Mouse (Mus musculus): Measurements from ENCODE around the gene Celf2. TPM values are rescaled to one million over a fixed set of nuclear protein-coding genes. Genes with fewer than 3 reads are reported as not detected.

The Celf2 gene
- polyA plus RNA-seq, 1 experiment = 8.9 TPM

DNA sequence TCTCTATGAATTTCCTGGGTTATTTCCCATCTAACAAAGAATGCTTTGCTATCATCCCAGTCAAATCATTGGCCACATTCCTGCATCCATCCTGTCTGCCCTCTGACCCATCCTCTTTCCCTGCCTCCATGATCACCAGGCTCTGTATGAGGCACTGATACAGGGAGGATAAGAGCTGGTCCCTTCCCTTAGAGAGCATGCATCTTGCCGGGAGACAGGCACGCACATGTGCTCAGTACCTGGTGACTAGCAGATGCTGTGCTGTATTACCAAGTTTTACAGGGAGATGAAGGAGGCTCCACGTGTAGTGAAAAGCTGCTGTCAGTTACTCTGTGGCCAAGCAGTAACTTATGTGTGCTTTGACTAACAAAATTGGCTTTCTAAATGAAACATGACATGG lies 972.0 kb downstream of the Celf2 start:
- Histone ChIP-seq H3K4me3 (ENCODE audit: low read depth, low read length) (no peak overlapping the region), H3K4me1 (ENCODE audit: control insufficient read depth, insufficient read depth, insufficient read length, low read length) (no peaks in the 10 kb centered on the region), H3K27ac (ENCODE audit: insufficient read depth, low read depth, low read length) (no peak overlapping the region), H3K36me3 (ENCODE audit: control insufficient read depth, insufficient read depth, low read length) (no peaks in the 10 kb centered on the region), H3K27me3 (ENCODE audit: control insufficient read depth, insufficient read depth, low read length) (no peaks in the 10 kb centered on the region)
- 84% methylated on average over 3 of the region's 3 CpGs for WGBS
- TF ChIP-seq CTCF (IDR thresholded peaks at IDR 0.05; ENCODE audit: extremely low read depth, insufficient read length, insufficient replicate concordance, low read depth, low read length) = no peak
- no peak for TF ChIP-seq POLR2A (IDR thresholded peaks at IDR 0.05; ENCODE audit: low read depth, low read length)

DNA sequence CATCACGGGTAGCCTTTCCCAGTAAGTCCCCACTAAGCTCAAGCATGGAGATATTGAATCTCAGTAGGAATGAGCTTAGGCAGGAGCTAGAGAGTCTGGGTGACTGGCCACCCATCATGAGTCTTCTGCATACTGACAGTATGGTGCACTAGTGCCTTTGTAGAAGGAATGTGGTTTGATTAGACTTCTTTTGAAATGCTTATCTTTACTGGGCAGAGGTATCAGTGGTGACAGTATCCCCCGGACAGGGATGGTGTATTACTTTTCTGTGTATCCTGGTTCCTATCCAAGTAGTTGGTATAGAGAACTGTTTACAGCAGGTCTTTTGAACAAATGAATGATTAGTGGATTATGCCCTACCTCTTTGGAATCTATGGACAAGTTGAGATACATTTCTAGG lies 973.0 kb downstream of the Celf2 start:
- Histone ChIP-seq H3K4me1 (ENCODE audit: control insufficient read depth, insufficient read depth, insufficient read length, low read length) (no peaks in the 10 kb centered on the region), H3K27ac (ENCODE audit: insufficient read depth, low read depth, low read length) (no peak overlapping the region), H3K4me3 (ENCODE audit: low read depth, low read length) (no peak overlapping the region), H3K36me3 (ENCODE audit: control insufficient read depth, insufficient read depth, low read length) (no peaks in the 10 kb centered on the region), H3K27me3 (ENCODE audit: control insufficient read depth, insufficient read depth, low read length) (no peaks in the 10 kb centered on the region)
- no peak for TF ChIP-seq CTCF (IDR thresholded peaks at IDR 0.05; ENCODE audit: extremely low read depth, insufficient read length, insufficient replicate concordance, low read depth, low read length)
- no peak for TF ChIP-seq POLR2A (IDR thresholded peaks at IDR 0.05; ENCODE audit: low read depth, low read length)
- WGBS = 74% methylated on average over 2 of the region's 2 CpGs

DNA sequence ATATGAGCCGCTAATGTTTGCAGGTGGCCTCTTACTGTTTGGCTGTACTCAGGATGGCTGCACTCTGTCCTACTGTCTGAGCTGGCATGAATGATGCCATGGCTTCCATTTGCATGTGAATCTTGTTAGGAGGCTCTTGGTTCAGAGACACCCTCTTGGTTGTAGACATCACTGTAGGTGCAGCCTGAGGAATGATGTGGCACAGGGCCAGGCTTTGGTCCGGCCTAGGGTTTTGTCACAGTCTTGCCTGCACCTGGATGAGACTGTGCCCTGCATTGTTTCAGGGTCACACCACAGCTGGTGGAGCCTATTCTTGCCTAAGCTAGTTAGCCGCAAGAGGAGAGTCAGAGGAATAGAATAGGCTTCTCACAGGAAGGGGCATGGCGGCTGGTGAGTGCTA lies 977.0 kb downstream of the Celf2 start:
- H3K4me1 ChIP-seq (ENCODE audit: control insufficient read depth, insufficient read depth, insufficient read length, low read length) = no peaks in the 10 kb centered on the region
- no peak overlapping the region for H3K27ac ChIP-seq (ENCODE audit: insufficient read depth, low read depth, low read length)
- no peak overlapping the region for H3K4me3 ChIP-seq (ENCODE audit: low read depth, low read length)
- TF ChIP-seq CTCF (IDR thresholded peaks at IDR 0.05; ENCODE audit: extremely low read depth, insufficient read length, insufficient replicate concordance, low read depth, low read length) = no peak
- TF ChIP-seq POLR2A (IDR thresholded peaks at IDR 0.05; ENCODE audit: low read depth, low read length) = no peak
- WGBS = 70% methylated on average over 4 of the region's 4 CpGs
- H3K36me3 ChIP-seq (ENCODE audit: control insufficient read depth, insufficient read depth, low read length) = no peaks in the 10 kb centered on the region
- H3K27me3 ChIP-seq (ENCODE audit: control insufficient read depth, insufficient read depth, low read length) = no peaks in the 10 kb centered on the region

DNA sequence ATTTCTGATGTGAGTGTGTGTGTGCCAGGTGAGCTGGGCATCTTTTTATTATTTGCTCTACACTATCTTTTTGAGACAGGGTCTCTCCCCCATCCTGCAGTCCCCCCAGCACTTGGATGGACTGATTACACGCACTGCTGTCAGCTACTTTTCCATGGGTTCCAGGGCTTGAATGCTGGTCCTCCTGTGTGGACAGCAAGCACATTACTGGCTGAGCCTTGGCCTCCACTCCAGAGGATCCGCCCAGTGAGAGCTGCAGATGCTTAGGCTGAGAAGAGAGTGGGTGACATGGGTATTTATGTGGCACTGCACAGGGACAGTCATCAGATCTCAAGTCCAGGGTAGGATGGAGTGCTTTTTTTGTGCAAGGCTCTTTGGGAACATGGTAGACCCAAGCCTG lies 981.3 kb downstream of the Celf2 start:
- H3K4me3 ChIP-seq (ENCODE audit: low read depth, low read length) = no peak overlapping the region
- 82% methylated on average over 2 of the region's 2 CpGs for WGBS
- no peak overlapping the region for H3K27ac ChIP-seq (ENCODE audit: insufficient read depth, low read depth, low read length)
- H3K36me3 ChIP-seq (ENCODE audit: control insufficient read depth, insufficient read depth, low read length) = no peaks in the 10 kb centered on the region
- H3K4me1 ChIP-seq (ENCODE audit: control insufficient read depth, insufficient read depth, insufficient read length, low read length) = no peaks in the 10 kb centered on the region
- no peak for TF ChIP-seq POLR2A (IDR thresholded peaks at IDR 0.05; ENCODE audit: low read depth, low read length)
- TF ChIP-seq CTCF (IDR thresholded peaks at IDR 0.05; ENCODE audit: extremely low read depth, insufficient read length, insufficient replicate concordance, low read depth, low read length) = no peak
- H3K27me3 ChIP-seq (ENCODE audit: control insufficient read depth, insufficient read depth, low read length) = no peaks in the 10 kb centered on the region

DNA sequence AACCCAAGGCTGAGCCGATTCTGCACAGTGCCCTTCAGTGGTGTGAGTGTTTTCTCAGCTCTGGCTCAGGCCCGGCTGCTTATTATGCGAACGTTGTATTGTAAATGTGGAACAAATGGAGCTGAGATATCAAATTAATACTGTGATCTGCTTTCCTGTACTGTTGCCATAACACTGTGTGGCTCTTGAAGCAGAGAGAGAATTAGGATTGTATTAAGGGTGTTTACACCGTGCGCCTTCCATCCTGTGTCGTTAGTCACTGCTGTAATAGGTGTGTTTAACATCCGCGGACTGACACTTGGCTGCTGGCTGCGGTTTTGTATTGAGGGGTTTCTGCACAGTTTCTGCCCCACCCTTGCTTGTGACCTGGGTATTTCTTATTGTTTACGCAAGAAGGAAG lies 982.5 kb downstream of the Celf2 start:
- TF ChIP-seq POLR2A (IDR thresholded peaks at IDR 0.05; ENCODE audit: low read depth, low read length) (no peak), CTCF (IDR thresholded peaks at IDR 0.05; ENCODE audit: extremely low read depth, insufficient read length, insufficient replicate concordance, low read depth, low read length) (no peak)
- H3K27me3 ChIP-seq (ENCODE audit: control insufficient read depth, insufficient read depth, low read length) = no peaks in the 10 kb centered on the region
- 63% methylated on average over 11 of the region's 11 CpGs for WGBS
- H3K4me3 ChIP-seq (ENCODE audit: low read depth, low read length) = no peak overlapping the region
- H3K27ac ChIP-seq (ENCODE audit: insufficient read depth, low read depth, low read length) = no peak overlapping the region
- no peaks in the 10 kb centered on the region for H3K36me3 ChIP-seq (ENCODE audit: control insufficient read depth, insufficient read depth, low read length)
- no peaks in the 10 kb centered on the region for H3K4me1 ChIP-seq (ENCODE audit: control insufficient read depth, insufficient read depth, insufficient read length, low read length)

DNA sequence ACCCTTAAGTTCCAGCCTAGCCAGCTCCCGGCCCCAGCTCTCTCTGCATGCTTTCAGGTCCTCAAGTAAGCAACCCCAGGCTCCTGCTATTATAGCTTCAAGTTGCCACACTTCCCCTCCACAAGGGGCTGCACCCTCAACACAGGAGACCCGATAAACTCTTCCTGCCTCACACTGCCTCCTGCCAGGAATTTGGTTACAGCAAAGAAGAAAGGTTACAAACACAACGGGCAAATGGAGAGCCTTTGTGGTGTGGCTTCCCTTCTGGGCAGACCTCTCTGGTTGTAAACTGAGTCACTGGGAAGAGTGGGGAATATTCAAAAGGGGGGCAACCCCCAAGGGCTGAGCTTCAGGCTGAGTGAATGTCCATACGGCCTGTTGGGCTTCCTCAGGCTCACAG lies 983.1 kb downstream of the Celf2 start:
- Histone ChIP-seq H3K4me3 (ENCODE audit: low read depth, low read length) (no peak overlapping the region), H3K27ac (ENCODE audit: insufficient read depth, low read depth, low read length) (no peak overlapping the region), H3K4me1 (ENCODE audit: control insufficient read depth, insufficient read depth, insufficient read length, low read length) (no peaks in the 10 kb centered on the region), H3K27me3 (ENCODE audit: control insufficient read depth, insufficient read depth, low read length) (no peaks in the 10 kb centered on the region), H3K36me3 (ENCODE audit: control insufficient read depth, insufficient read depth, low read length) (no peaks in the 10 kb centered on the region)
- 56% methylated on average over 4 of the region's 4 CpGs for WGBS
- no peak for TF ChIP-seq POLR2A (IDR thresholded peaks at IDR 0.05; ENCODE audit: low read depth, low read length)
- TF ChIP-seq CTCF (IDR thresholded peaks at IDR 0.05; ENCODE audit: extremely low read depth, insufficient read length, insufficient replicate concordance, low read depth, low read length) = no peak

DNA sequence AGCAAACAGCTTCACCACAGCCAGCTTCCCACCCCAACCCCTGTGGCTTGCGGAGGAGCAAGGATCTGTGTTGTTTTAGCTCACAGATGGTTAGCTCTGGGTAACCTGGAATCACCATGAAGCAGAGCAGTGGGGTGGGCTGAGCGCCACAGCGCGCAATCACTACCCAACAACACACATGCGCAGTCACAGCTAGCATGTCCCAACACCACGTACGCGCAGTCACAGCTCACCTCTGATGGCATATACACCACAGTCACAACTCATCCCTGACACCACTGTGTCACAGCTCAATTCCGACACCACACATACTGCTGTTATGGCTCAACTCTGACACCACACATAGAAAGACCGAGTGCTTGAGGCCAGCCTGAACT lies 985.5 kb downstream of the Celf2 start:
- H3K4me3 ChIP-seq (ENCODE audit: low read depth, low read length) = no peak overlapping the region
- H3K27ac ChIP-seq (ENCODE audit: insufficient read depth, low read depth, low read length) = no peak overlapping the region
- H3K36me3 ChIP-seq (ENCODE audit: control insufficient read depth, insufficient read depth, low read length) = no peaks in the 10 kb centered on the region
- no peaks in the 10 kb centered on the region for H3K4me1 ChIP-seq (ENCODE audit: control insufficient read depth, insufficient read depth, insufficient read length, low read length)
- WGBS = 95% methylated on average over 10 of the region's 10 CpGs
- TF ChIP-seq POLR2A (IDR thresholded peaks at IDR 0.05; ENCODE audit: low read depth, low read length) = no peak
- no peak for TF ChIP-seq CTCF (IDR thresholded peaks at IDR 0.05; ENCODE audit: extremely low read depth, insufficient read length, insufficient replicate concordance, low read depth, low read length)
- H3K27me3 ChIP-seq (ENCODE audit: control insufficient read depth, insufficient read depth, low read length) = no peaks in the 10 kb centered on the region
